Mouse (Mus musculus): ENCODE measurements around the gene Atp9a.

DNA sequence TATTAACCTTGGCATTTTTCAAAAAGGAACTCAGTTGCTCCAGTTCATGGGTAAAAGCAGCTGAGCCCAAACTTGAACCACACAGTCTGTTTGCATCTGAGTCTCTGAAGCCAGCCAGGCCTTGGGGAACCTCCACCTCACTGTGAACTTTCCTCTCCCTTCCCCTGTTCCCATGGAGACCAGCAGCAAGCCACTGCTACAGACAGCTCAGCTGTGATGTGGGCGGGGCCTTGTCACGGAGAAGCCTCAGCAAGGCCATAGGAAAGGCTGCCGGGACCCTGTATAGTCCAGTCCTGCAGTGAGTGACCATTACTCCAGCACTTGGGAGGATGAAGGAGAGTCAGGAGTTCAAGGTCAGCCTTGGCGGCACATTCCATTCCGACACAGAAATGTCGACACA, 16.2 kb downstream of the Atp9a start:
- TF ChIP-seq CTCF (IDR thresholded peaks at IDR 0.05; ENCODE audit: low read depth) (no peak), EP300 (IDR thresholded peaks at IDR 0.05; ENCODE audit: low read depth) (no peak)

Data from liver, embryonic 14.5 days (tissue).